Mouse (Mus musculus): ENCODE results near the gene Anxa4.

Gene Anxa4

GRCm38 (mm10) chr6:86801431-86801830 lies 8.0 kb upstream of the Anxa4 start:
- no peak for DNase-seq (ENCODE audit: low read depth in 1 of 2, low spot score in 2 of 2)

GRCm38 (mm10) chr6:86800467-86800866 lies 7.1 kb upstream of the Anxa4 start:
- DNase-seq (ENCODE audit: low read depth in 1 of 2, low spot score in 2 of 2), result no peak

GRCm38 (mm10) chr6:86797455-86797854 lies 4.1 kb upstream of the Anxa4 start:
- DNase-seq (ENCODE audit: low read depth in 1 of 2, low spot score in 2 of 2), result no peak

- DNase-seq (ENCODE audit: low read depth in 1 of 2, low spot score in 2 of 2), result no peak
Measured at GRCm38 (mm10) chr6:86793957-86794356, 573 bp upstream of the Anxa4 start.

- DNase-seq (ENCODE audit: low read depth in 1 of 2, low spot score in 2 of 2), result no peak
Measured at GRCm38 (mm10) chr6:86790351-86790943, 2.9 kb downstream of the Anxa4 start.

GRCm38 (mm10) chr6:86788242-86788641 lies 5.1 kb downstream of the Anxa4 start:
- DNase-seq (ENCODE audit: low read depth in 1 of 2, low spot score in 2 of 2), result no peak

- no peak for DNase-seq (ENCODE audit: low read depth in 1 of 2, low spot score in 2 of 2)
Measured at GRCm38 (mm10) chr6:86786545-86786944, 6.8 kb downstream of the Anxa4 start.

GRCm38 (mm10) chr6:86784739-86785138 lies 8.6 kb downstream of the Anxa4 start:
- DNase-seq (ENCODE audit: low read depth in 1 of 2, low spot score in 2 of 2), result no peak

- DNase-seq (ENCODE audit: low read depth in 1 of 2, low spot score in 2 of 2), result no peak
Measured at GRCm38 (mm10) chr6:86782342-86782741, 11.0 kb downstream of the Anxa4 start.

- DNase-seq (ENCODE audit: low read depth in 1 of 2, low spot score in 2 of 2), result no peak
Measured at GRCm38 (mm10) chr6:86781361-86781957, 11.9 kb downstream of the Anxa4 start.

GRCm38 (mm10) chr6:86778910-86779594 lies 14.3 kb downstream of the Anxa4 start:
- DNase-seq (ENCODE audit: low read depth in 1 of 2, low spot score in 2 of 2), result peak; percentile 26 to 49

- no peak for DNase-seq (ENCODE audit: low read depth in 1 of 2, low spot score in 2 of 2)
Measured at GRCm38 (mm10) chr6:86777181-86777580, 16.2 kb downstream of the Anxa4 start.

GRCm38 (mm10) chr6:86776706-86777071 lies 16.7 kb downstream of the Anxa4 start:
- DNase-seq (ENCODE audit: low read depth in 1 of 2, low spot score in 2 of 2), result no peak

- no peak for DNase-seq (ENCODE audit: low read depth in 1 of 2, low spot score in 2 of 2)
Measured at GRCm38 (mm10) chr6:86776001-86776705, 17.2 kb downstream of the Anxa4 start.

GRCm38 (mm10) chr6:86774937-86775336 lies 18.4 kb downstream of the Anxa4 start:
- DNase-seq (ENCODE audit: low read depth in 1 of 2, low spot score in 2 of 2), result no peak

- no peak for DNase-seq (ENCODE audit: low read depth in 1 of 2, low spot score in 2 of 2)
Measured at GRCm38 (mm10) chr6:86773830-86774229, 19.6 kb downstream of the Anxa4 start.

GRCm38 (mm10) chr6:86772631-86773030 lies 20.8 kb downstream of the Anxa4 start:
- peak; percentile 15 to 21 for DNase-seq (ENCODE audit: low read depth in 1 of 2, low spot score in 2 of 2)

GRCm38 (mm10) chr6:86768938-86769337 lies 24.4 kb downstream of the Anxa4 start:
- no peak for DNase-seq (ENCODE audit: low read depth in 1 of 2, low spot score in 2 of 2)

- no peak for DNase-seq (ENCODE audit: low read depth in 1 of 2, low spot score in 2 of 2)
Measured at GRCm38 (mm10) chr6:86768186-86768776, 25.1 kb downstream of the Anxa4 start.

GRCm38 (mm10) chr6:86767465-86767864 lies 25.9 kb downstream of the Anxa4 start:
- DNase-seq (ENCODE audit: low read depth in 1 of 2, low spot score in 2 of 2), result no peak

- DNase-seq (ENCODE audit: low read depth in 1 of 2, low spot score in 2 of 2), result no peak
Measured at GRCm38 (mm10) chr6:86765637-86766059, 27.7 kb downstream of the Anxa4 start.
